ENCODE assay signal across 8 mouse cellular contexts in the genomic region with DNA sequence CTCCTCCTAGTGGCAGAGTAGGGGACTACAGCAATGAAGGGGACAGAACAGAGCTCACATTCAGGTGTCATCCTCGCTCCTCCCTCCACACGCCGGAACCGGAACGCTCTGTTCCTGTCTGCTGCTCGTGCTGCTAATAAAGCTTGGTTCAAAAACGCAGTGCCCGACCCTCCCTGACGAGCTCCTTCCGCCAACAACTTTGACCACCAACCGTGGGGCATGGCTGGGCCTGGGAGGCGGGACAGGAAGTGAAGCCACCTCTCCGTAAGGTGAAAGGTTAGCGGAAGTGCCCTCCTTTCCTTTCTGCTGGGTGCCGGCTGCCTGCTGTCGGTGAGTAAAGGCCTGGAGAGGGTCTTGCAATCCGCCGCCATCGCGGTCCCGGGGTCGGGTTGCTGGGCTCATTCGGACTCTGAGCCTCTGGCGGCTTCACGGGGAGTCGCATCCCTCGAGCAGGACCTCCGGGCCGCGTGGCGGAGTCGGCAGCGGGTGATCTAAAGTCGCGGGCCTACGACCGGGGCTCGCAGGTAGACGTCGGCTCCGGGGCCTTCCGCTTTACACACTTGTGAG. TPM values are rescaled to one million over a fixed set of nuclear protein-coding genes. Genes with fewer than 3 reads are reported as not detected.
DNase-seq lines count a peak whose midpoint lies in the region; ATAC-seq lines count a peak whose summit lies in the region.

A gene (plus strand): TSS at position 172 of the 567 bp plus-strand sequence.

- intact Hi-C loops in gastrocnemius, postnatal 14 days (cut with DNase I; ENCODE audit: low total_unique reads): no loop called here
- intact Hi-C loops in left cerebral cortex, postnatal 10 days (cut with DNase I): no loop called here

- DNase-seq in adrenal gland, adult (ENCODE audit: inconsistent age in 2 of 2, low spot score in 1 of 2): peak; percentile 99
- peak; percentile 99 for DNase-seq in embryo, embryonic 10.5 days (ENCODE audit: low spot score)
- DNase-seq in gastrocnemius, postnatal 14 days: peak; percentile 97
- DNase-seq in left cerebral cortex, postnatal 10 days (ENCODE audit: extremely low spot score in 1 of 2, low spot score in 2 of 2): peak; percentile 98 to 99
- DNase-seq in right cerebral cortex, postnatal 25 days: peak; percentile 97
- DNase-seq in urinary bladder, postnatal 4 days (ENCODE audit: low spot score in 2 of 2): peak; percentile 95 to 98

- ATAC-seq in inflammation-experienced regulatory T-cells, adult 6 months: peak; percentile 96
- ATAC-seq in megakaryocyte-erythroid progenitor cell, adult 5-6 weeks (replicated peaks; ENCODE audit: low FRiP score, low TSS enrichment, poor library complexity, severe bottlenecking): peak; percentile 97

RNA-seq across cellular contexts. Expression of the gene that starts here (rescaled TPM):
- total RNA-seq in gastrocnemius, postnatal 14 days (2021): 10 to 100 TPM; 50.3 to 61.5 TPM
- polyA plus RNA-seq in inflammation-experienced regulatory T-cells, adult 6 months (2017; shearing (Covaris generic)): 100 to 1,000 TPM; 523 to 733 (median 603) TPM
- total RNA-seq in left cerebral cortex, postnatal 10 days (2021): 10 to 100 TPM; 49.9 to 58.1 TPM
- 1,243 and 1,644 TPM in 2 replicates for total RNA-seq in megakaryocyte-erythroid progenitor cell, adult 5-6 weeks (2014; fragmentation: Nextera tagmentation)
- total RNA-seq in megakaryocyte-erythroid progenitor cell, adult 5-6 weeks (2017): 3,990 and 4,375 TPM in 2 replicates

Comparison
In these comparisons a context has a peak if more than half of its experiments do, and no peak if none do; other contexts are left out.
1. Peak in every context shown above with its lines: DNase-seq and ATAC-seq.
2. RNA of the gene that starts here (total RNA-seq): 1,243 to 4,375 TPM in megakaryocyte-erythroid progenitor cell, adult 5-6 weeks; 50.3 to 61.5 TPM in gastrocnemius, postnatal 14 days and 49.9 to 58.1 TPM in left cerebral cortex, postnatal 10 days; every median in the first group is over 10 times any median in the second.